Mouse (Mus musculus): ENCODE data around the gene Mfap1b. TPM values are rescaled to one million over a fixed set of nuclear protein-coding genes. Genes with fewer than 3 reads are reported as not detected.

The Mfap1b gene
- polyA plus RNA-seq, 1 experiment: 22.0 TPM

GRCm38 (mm10) chr2:121413387-121414042 is 60.4 kb downstream of the Mfap1b start, which contains the start of the genes Pdia3 and Catsper2:
Gene Pdia3 (plus strand): TSS chr2:121413775.
Gene Catsper2 (minus strand): TSS chr2:121413792.
- Histone ChIP-seq H3K4me3 (replicated peaks; ENCODE audit: control insufficient read depth, low read depth, low read length) (peak within 1 kb of the TSS; percentile 97), H3K27ac (ENCODE audit: control insufficient read depth, insufficient read depth, low read depth, low read length, poor library complexity) (peak within 1 kb of the TSS; percentile 96), H3K4me1 (ENCODE audit: control insufficient read depth, insufficient read depth, low read length) (no peaks in the 10 kb centered on the region)
- WGBS: under 1% methylated on average over 68 of the region's 68 CpGs
- TF ChIP-seq POLR2A (IDR thresholded peaks at IDR 0.05; ENCODE audit: borderline replicate concordance, control insufficient read depth, low read depth, low read length) (peak; percentile 91), CTCF (IDR thresholded peaks at IDR 0.05; ENCODE audit: control insufficient read depth, insufficient read depth, low read length) (no peak)

DNA sequence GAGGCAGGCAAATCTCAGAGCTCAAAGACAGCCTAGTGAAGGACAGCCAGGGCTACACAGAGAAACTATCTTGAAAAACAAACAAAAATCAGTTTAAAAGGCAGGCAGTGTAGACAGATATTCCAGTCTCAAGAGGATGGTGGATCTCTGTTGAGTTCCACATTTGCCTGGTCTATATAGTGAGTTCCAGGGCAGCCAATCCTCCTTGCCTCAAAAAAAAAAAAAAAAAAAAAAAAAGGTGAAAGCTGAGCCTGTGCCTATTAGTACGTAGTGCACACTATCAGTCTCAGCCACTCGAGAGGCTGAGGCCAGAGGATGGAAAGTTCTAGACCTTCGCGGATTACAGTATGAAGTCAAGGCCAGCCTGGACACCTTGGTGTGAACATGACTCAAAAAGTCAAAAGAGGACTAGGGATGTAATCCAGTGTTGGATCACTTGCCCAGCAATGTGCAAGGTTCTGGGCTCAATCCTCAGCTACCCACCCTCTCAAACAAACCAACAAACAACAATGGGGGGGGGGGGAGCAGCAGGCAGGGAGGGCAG is 61.0 kb downstream of the Mfap1b start:
- H3K4me3 ChIP-seq (replicated peaks; ENCODE audit: control insufficient read depth, low read depth, low read length): peak overlapping the region; percentile 97
- peak overlapping the region; percentile 96 for H3K27ac ChIP-seq (ENCODE audit: control insufficient read depth, insufficient read depth, low read depth, low read length, poor library complexity)
- TF ChIP-seq POLR2A (IDR thresholded peaks at IDR 0.05; ENCODE audit: borderline replicate concordance, control insufficient read depth, low read depth, low read length) (no peak), CTCF (IDR thresholded peaks at IDR 0.05; ENCODE audit: control insufficient read depth, insufficient read depth, low read length) (no peak)
- no peaks in the 10 kb centered on the region for H3K4me1 ChIP-seq (ENCODE audit: control insufficient read depth, insufficient read depth, low read length)
- WGBS: 0% methylated on average over 4 of the region's 4 CpGs

Other genes starting within 250 kb of the Mfap1b start
- 14.8 and 20.1 TPM in 2 replicates for gene Trp53bp1, start 202.7 kb downstream of the Mfap1b start, polyA plus RNA-seq (2011; ENCODE audit: insufficient read depth, insufficient read length, low replicate concordance, missing spikeins)
- gene Map1a, start 184.5 kb downstream of the Mfap1b start, polyA plus RNA-seq (2011; ENCODE audit: insufficient read depth, insufficient read length, low replicate concordance, missing spikeins): 0.55 and 0.59 TPM in 2 replicates
- 4.3 and 16.7 TPM in 2 replicates for gene Ppip5k1, start 118.7 kb downstream of the Mfap1b start, polyA plus RNA-seq (2011; ENCODE audit: insufficient read depth, insufficient read length, low replicate concordance, missing spikeins)
- 4.2 TPM in 1 of 2 replicates, not detected in the other for gene Ckmt1, start 116.4 kb downstream of the Mfap1b start, polyA plus RNA-seq (2011; ENCODE audit: insufficient read depth, insufficient read length, low replicate concordance, missing spikeins)
- not detected in 2 replicates for gene Strc, start 86.9 kb downstream of the Mfap1b start, polyA plus RNA-seq (2011; ENCODE audit: insufficient read depth, insufficient read length, low replicate concordance, missing spikeins)
- gene Pdia3, start 60.3 kb downstream of the Mfap1b start, polyA plus RNA-seq (2011; ENCODE audit: insufficient read depth, insufficient read length, low replicate concordance, missing spikeins): 113 and 230 TPM in 2 replicates
- gene Catsper2, start 60.3 kb downstream of the Mfap1b start, polyA plus RNA-seq (2011; ENCODE audit: insufficient read depth, insufficient read length, low replicate concordance, missing spikeins): 0.70 and 0.87 TPM in 2 replicates
- gene Ell3, start 29.8 kb downstream of the Mfap1b start, polyA plus RNA-seq (2011; ENCODE audit: insufficient read depth, insufficient read length, low replicate concordance, missing spikeins): 9.1 TPM in 1 of 2 replicates, not detected in the other
- 261 and 476 TPM in 2 replicates for gene Serf2, start 24.9 kb downstream of the Mfap1b start, polyA plus RNA-seq (2011; ENCODE audit: insufficient read depth, insufficient read length, low replicate concordance, missing spikeins)
- gene Hypk, start 20.8 kb downstream of the Mfap1b start, polyA plus RNA-seq (2011; ENCODE audit: insufficient read depth, insufficient read length, low replicate concordance, missing spikeins): 64.6 and 70.0 TPM in 2 replicates
- 0.66 TPM in 1 of 2 replicates, not detected in the other for gene Serinc4, start 17.3 kb downstream of the Mfap1b start, polyA plus RNA-seq (2011; ENCODE audit: insufficient read depth, insufficient read length, low replicate concordance, missing spikeins)
- 15.5 and 23.0 TPM in 2 replicates for gene Mfap1a, start 32.6 kb upstream of the Mfap1b start, polyA plus RNA-seq (2011; ENCODE audit: insufficient read depth, insufficient read length, low replicate concordance, missing spikeins)
- gene Wdr76, start 32.7 kb upstream of the Mfap1b start, polyA plus RNA-seq (2011; ENCODE audit: insufficient read depth, insufficient read length, low replicate concordance, missing spikeins): 15.0 and 16.6 TPM in 2 replicates